Mouse (Mus musculus): ENCODE data around the gene Ism2. TPM values are rescaled to one million over a fixed set of nuclear protein-coding genes. Genes with fewer than 3 reads are reported as not detected.

The Ism2 gene
- under 1 TPM; 0.32 to 0.33 TPM for total RNA-seq (2021)
- long read RNA-seq, experiment 1 = 0 reads
- long read RNA-seq, experiment 2 = 0 reads

GRCm38 (mm10) chr12:87299657-87300440, at the start of gene Ism2:
Ism2 (minus strand) TSS chr12:87299705.
- Histone ChIP-seq H3K27ac (no peak within 1 kb of the TSS), H3K4me3 (peak within 1 kb of the TSS; percentile 66)
- no peak for TF ChIP-seq CTCF (conservative IDR thresholded peaks at IDR 0.05)
- no peak for DNase-seq (ENCODE audit: low spot score in 2 of 2)

GRCm38 (mm10) chr12:87348029-87348428, 48.5 kb upstream of the Ism2 start:
- DNase-seq (ENCODE audit: low spot score in 2 of 2) = no peak
- TF ChIP-seq CTCF (conservative IDR thresholded peaks at IDR 0.05) = no peak
- H3K27ac ChIP-seq = no peak overlapping the region
- no peak overlapping the region for H3K4me3 ChIP-seq

- no peak overlapping the region for H3K27ac ChIP-seq
- peak; percentile 68 for TF ChIP-seq CTCF (conservative IDR thresholded peaks at IDR 0.05)
- no peak overlapping the region for H3K4me3 ChIP-seq
- no peak for DNase-seq (ENCODE audit: low spot score in 2 of 2)
These were observed 48.0 kb upstream of the Ism2 start for GRCm38 (mm10) chr12:87347511-87347910.

GRCm38 (mm10) chr12:87343084-87343605, 43.6 kb upstream of the Ism2 start:
- Histone ChIP-seq H3K27ac (peak overlapping the region; percentile 32; the same call in 1 of the 2 replicates), H3K4me3 (no peak overlapping the region)
- no peak for TF ChIP-seq CTCF (conservative IDR thresholded peaks at IDR 0.05)
- DNase-seq (ENCODE audit: low spot score in 2 of 2) = no peak

- Histone ChIP-seq H3K4me3 (no peak overlapping the region), H3K27ac (no peak overlapping the region)
- DNase-seq (ENCODE audit: low spot score in 2 of 2) = no peak
- TF ChIP-seq CTCF (conservative IDR thresholded peaks at IDR 0.05) = no peak
These were observed 38.6 kb upstream of the Ism2 start for GRCm38 (mm10) chr12:87338082-87338481.

GRCm38 (mm10) chr12:87334886-87335285, 35.4 kb upstream of the Ism2 start:
- peak; percentile 20 to 30 for DNase-seq (ENCODE audit: low spot score in 2 of 2)
- no peak overlapping the region for H3K27ac ChIP-seq

GRCm38 (mm10) chr12:87333794-87334193, 34.3 kb upstream of the Ism2 start:
- Histone ChIP-seq H3K4me3 (no peak overlapping the region), H3K27ac (no peak overlapping the region)
- no peak for TF ChIP-seq CTCF (conservative IDR thresholded peaks at IDR 0.05)
- DNase-seq (ENCODE audit: low spot score in 2 of 2) = peak in 1 of 2 experiments; percentile 25

More at GRCm38 (mm10) chr12:87334886-87335285, 35.4 kb upstream of the Ism2 start:
- TF ChIP-seq CTCF (conservative IDR thresholded peaks at IDR 0.05) = peak; percentile 83
- H3K4me3 ChIP-seq = no peak overlapping the region

GRCm38 (mm10) chr12:87332511-87332910, 33.0 kb upstream of the Ism2 start:
- no peak for DNase-seq (ENCODE audit: low spot score in 2 of 2)
- Histone ChIP-seq H3K27ac (peak overlapping the region; percentile 47; the same call in 1 of the 2 replicates), H3K4me3 (no peak overlapping the region)
- TF ChIP-seq CTCF (conservative IDR thresholded peaks at IDR 0.05) = no peak

- Histone ChIP-seq H3K27ac (peak overlapping the region; percentile 47; the same call in 1 of the 2 replicates), H3K4me3 (no peak overlapping the region)
- no peak for TF ChIP-seq CTCF (conservative IDR thresholded peaks at IDR 0.05)
- no peak for DNase-seq (ENCODE audit: low spot score in 2 of 2)
These were observed 32.4 kb upstream of the Ism2 start for GRCm38 (mm10) chr12:87331908-87332307.

- no peak for DNase-seq (ENCODE audit: low spot score in 2 of 2)
- Histone ChIP-seq H3K27ac (peak overlapping the region; percentile 47), H3K4me3 (no peak overlapping the region)
- TF ChIP-seq CTCF (conservative IDR thresholded peaks at IDR 0.05) = no peak
These were observed 31.6 kb upstream of the Ism2 start for GRCm38 (mm10) chr12:87331053-87331456.

- no peak for TF ChIP-seq CTCF (conservative IDR thresholded peaks at IDR 0.05)
- no peak for DNase-seq (ENCODE audit: low spot score in 2 of 2)
- H3K4me3 ChIP-seq = no peak overlapping the region
- peak overlapping the region; percentile 68 for H3K27ac ChIP-seq
These were observed 30.7 kb upstream of the Ism2 start for GRCm38 (mm10) chr12:87330213-87330612.

- Histone ChIP-seq H3K4me3 (no peak overlapping the region), H3K27ac (peak overlapping the region; percentile 46; the same call in 1 of the 2 replicates)
- DNase-seq (ENCODE audit: low spot score in 2 of 2) = no peak
- no peak for TF ChIP-seq CTCF (conservative IDR thresholded peaks at IDR 0.05)
These were observed 28.5 kb upstream of the Ism2 start for GRCm38 (mm10) chr12:87328025-87328424.

GRCm38 (mm10) chr12:87327610-87328009, 28.1 kb upstream of the Ism2 start:
- no peak overlapping the region for H3K4me3 ChIP-seq
- no peak for TF ChIP-seq CTCF (conservative IDR thresholded peaks at IDR 0.05)
- peak overlapping the region; percentile 46; the same call in 1 of the 2 replicates for H3K27ac ChIP-seq
- no peak for DNase-seq (ENCODE audit: low spot score in 2 of 2)
